Mouse (Mus musculus): Measurements from ENCODE around the gene Ubtd2.
A peak's percentile ranks its signal among the peaks of the same experiment; 100 is the strongest.

- no peak for TF ChIP-seq EP300 (optimal IDR thresholded peaks at IDR 0.05)
- TF ChIP-seq CTCF (IDR thresholded peaks at IDR 0.05; ENCODE audit: low read depth): peak; percentile 92
These were observed 5.0 kb upstream of the Ubtd2 start for GRCm38 (mm10) chr11:32450216-32450615.

All from stomach, postnatal 0 days (tissue).